Mouse (Mus musculus) forebrain, embryonic 14.5 days (tissue): ENCODE measurements around the gene Yars. TPM values are rescaled to one million over a fixed set of nuclear protein-coding genes. Genes with fewer than 3 reads are reported as not detected.

Experiments
- ATAC-seq: fragments of 200-750 bp; cut with Nextera tagmentation; 2 replicates; pipeline ENCODE4 v1.8.0; 2017; ENCODE audit warnings: mild to moderate bottlenecking, moderate library complexity
- DNase-seq: peaks from one replicate; pipeline ENCODE4 v3.0.0-alpha.2; 2015; ENCODE audit warnings: low spot score
- H3K27ac ChIP-seq: fragments of 300-500 bp; sonication (generic); 2 replicates; pipeline ENCODE4 v1.5.1; 2014; ENCODE audit warnings: low read depth, mild to moderate bottlenecking, control low read depth, low read length, moderate library complexity
- H3K27me3 ChIP-seq: fragments of 300-500 bp; sonication (generic); replicated peaks from 2 replicates; pipeline ENCODE4 v1.6.1; 2014; ENCODE audit warnings: low read length, control low read depth, mixed read lengths; ENCODE audit not compliant: control insufficient read depth, insufficient read depth
- H3K36me3 ChIP-seq: fragments of 300-500 bp; sonication (generic); 2 replicates; pipeline ENCODE4 v1.6.1; 2014; ENCODE audit warnings: low read length, control low read depth; ENCODE audit not compliant: control insufficient read depth, insufficient read depth
- H3K4me1 ChIP-seq: fragments of 300-500 bp; sonication (generic); 2 replicates; pipeline ENCODE4 v1.6.1; 2014; ENCODE audit warnings: antibody characterized with exemption, low read length, control low read depth; ENCODE audit not compliant: control insufficient read depth, insufficient read depth
- H3K4me2 ChIP-seq: fragments of 300-500 bp; sonication (generic); 2 replicates; pipeline ENCODE4 v1.6.1; 2014; ENCODE audit warnings: mild to moderate bottlenecking, control low read depth, low read length
- H3K4me3 ChIP-seq: fragments of 300-500 bp; sonication (generic); 2 replicates; pipeline ENCODE4 v1.5.1; 2014; ENCODE audit warnings: low read depth, low read length, control low read depth
- H3K9ac ChIP-seq: fragments of 300-500 bp; sonication (generic); 2 replicates; pipeline ENCODE4 v1.6.1; 2014; ENCODE audit warnings: mild to moderate bottlenecking, low read length, control low read depth, moderate library complexity
- H3K9me3 ChIP-seq: fragments of 300-500 bp; sonication (generic); replicated peaks from 2 replicates; pipeline ENCODE4 v1.6.1; 2016; ENCODE audit warnings: low read length, control low read depth, mixed read lengths; ENCODE audit not compliant: control insufficient read depth
- WGBS: fragments of 180-500 bp; shearing (Covaris S2); extraction: QIAGEN DNeasy Blood & Tissue Kit; methylation state at CpG from one replicate; pipeline ENCODE4 v1.1.7; 2014; 5-methylcytosine and 5-hydroxymethylcytosine counted together
- polyA plus RNA-seq: library from polyadenylated mRNA; unstranded; fragments of >200 nt; fragmentation: Nextera tagmentation; extraction: Ambion mirVana; gene quantifications from 2 replicates; pipeline ENCODE4 v1.2.1, GENCODE M21; 2014

Yars gene
- polyA plus RNA-seq, result 110 and 126 TPM in 2 replicates

- no peaks in the 10 kb centered on the region for H3K27me3 ChIP-seq
- peaks cover 12% of the 10 kb centered on the region for H3K4me1 ChIP-seq
- H3K9me3 ChIP-seq, result no peaks in the 10 kb centered on the region
- H3K4me2 ChIP-seq, result peak within 1 kb of the TSS; percentile 82
- peak; percentile 88 for ATAC-seq
- H3K36me3 ChIP-seq, result peaks cover 15% of the 10 kb centered on the region
- DNase-seq, result peak; percentile 99
- peak within 1 kb of the TSS; percentile 77 for H3K4me3 ChIP-seq
- under 1% methylated on average over 56 of the region's 58 CpGs for WGBS
- H3K27ac ChIP-seq, result peak within 1 kb of the TSS; percentile 89
- peak within 1 kb of the TSS; percentile 88 for H3K9ac ChIP-seq
Measured at GRCm38 (mm10) chr4:129189542-129190519, at the start of gene Yars, which contains the start of gene S100pbp. Gene Yars, plus strand, starts transcription at chr4:129189760. Gene S100pbp, minus strand, starts transcription at chr4:129189727.

DNA sequence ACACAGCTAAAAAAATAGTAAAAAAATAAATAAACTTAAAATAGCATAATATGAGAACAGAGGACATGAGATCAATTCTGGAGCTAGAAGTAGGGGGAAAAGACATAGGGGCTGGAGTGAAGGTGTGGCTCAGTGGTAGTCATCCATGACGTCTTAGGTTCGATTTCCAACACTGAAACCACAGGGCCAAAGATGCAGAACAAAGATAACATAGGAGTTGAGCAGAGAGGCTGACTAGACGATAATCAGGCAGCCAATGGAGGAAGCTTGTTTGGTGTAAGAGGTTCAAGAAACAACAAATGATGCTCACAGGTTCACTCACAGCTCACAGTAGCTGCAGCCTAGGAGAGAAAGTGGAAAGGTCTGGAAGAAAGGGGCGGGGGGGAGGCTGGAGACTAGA lies 48.8 kb upstream of the Yars start:
- no peak overlapping the region for H3K4me2 ChIP-seq
- WGBS, result 86% methylated on average over 4 of the region's 4 CpGs
- H3K9ac ChIP-seq, result no peak overlapping the region
- no peaks in the 10 kb centered on the region for H3K9me3 ChIP-seq
- no peaks in the 10 kb centered on the region for H3K36me3 ChIP-seq
- H3K27me3 ChIP-seq, result peaks cover 22% of the 10 kb centered on the region
- ATAC-seq (no peak), DNase-seq (no peak)
- no peak overlapping the region for H3K27ac ChIP-seq
- H3K4me3 ChIP-seq, result no peak overlapping the region
- H3K4me1 ChIP-seq, result peaks cover 16% of the 10 kb centered on the region

GRCm38 (mm10) chr4:129141560-129142438 lies 47.8 kb upstream of the Yars start:
- no peak overlapping the region for H3K27ac ChIP-seq
- no peak overlapping the region for H3K4me2 ChIP-seq
- H3K4me1 ChIP-seq, result peaks cover 16% of the 10 kb centered on the region
- DNase-seq (no peak), ATAC-seq (no peak)
- H3K4me3 ChIP-seq, result no peak overlapping the region
- H3K27me3 ChIP-seq, result peaks cover 17% of the 10 kb centered on the region; the same call in 1 of the 2 replicates
- 74% methylated on average over 17 of the region's 17 CpGs for WGBS
- no peak overlapping the region for H3K9ac ChIP-seq
- H3K9me3 ChIP-seq, result no peaks in the 10 kb centered on the region
- no peaks in the 10 kb centered on the region for H3K36me3 ChIP-seq

- Histone ChIP-seq H3K27ac (no peak overlapping the region), H3K9me3 (no peaks in the 10 kb centered on the region), H3K9ac (no peak overlapping the region), H3K36me3 (no peaks in the 10 kb centered on the region), H3K27me3 (peaks cover 11% of the 10 kb centered on the region; the same call in 1 of the 2 replicates), H3K4me2 (no peak overlapping the region), H3K4me3 (no peak overlapping the region), H3K4me1 (peaks cover 16% of the 10 kb centered on the region)
- ATAC-seq (no peak), DNase-seq (no peak)
- WGBS, result 88% methylated on average over 11 of the region's 11 CpGs
Measured at GRCm38 (mm10) chr4:129142439-129143045, 47.0 kb upstream of the Yars start.

- no peak overlapping the region for H3K4me3 ChIP-seq
- peaks cover 3% of the 10 kb centered on the region for H3K36me3 ChIP-seq
- WGBS, result 89% methylated on average over 5 of the region's 5 CpGs
- H3K27me3 ChIP-seq, result peaks cover 4% of the 10 kb centered on the region; the same call in 1 of the 2 replicates
- H3K9ac ChIP-seq, result no peak overlapping the region
- H3K9me3 ChIP-seq, result no peaks in the 10 kb centered on the region
- no peak overlapping the region for H3K27ac ChIP-seq
- H3K4me1 ChIP-seq, result peaks cover 19% of the 10 kb centered on the region
- H3K4me2 ChIP-seq, result no peak overlapping the region
- DNase-seq (no peak), ATAC-seq (no peak)
Measured at GRCm38 (mm10) chr4:129143509-129143908, 46.1 kb upstream of the Yars start.

DNA sequence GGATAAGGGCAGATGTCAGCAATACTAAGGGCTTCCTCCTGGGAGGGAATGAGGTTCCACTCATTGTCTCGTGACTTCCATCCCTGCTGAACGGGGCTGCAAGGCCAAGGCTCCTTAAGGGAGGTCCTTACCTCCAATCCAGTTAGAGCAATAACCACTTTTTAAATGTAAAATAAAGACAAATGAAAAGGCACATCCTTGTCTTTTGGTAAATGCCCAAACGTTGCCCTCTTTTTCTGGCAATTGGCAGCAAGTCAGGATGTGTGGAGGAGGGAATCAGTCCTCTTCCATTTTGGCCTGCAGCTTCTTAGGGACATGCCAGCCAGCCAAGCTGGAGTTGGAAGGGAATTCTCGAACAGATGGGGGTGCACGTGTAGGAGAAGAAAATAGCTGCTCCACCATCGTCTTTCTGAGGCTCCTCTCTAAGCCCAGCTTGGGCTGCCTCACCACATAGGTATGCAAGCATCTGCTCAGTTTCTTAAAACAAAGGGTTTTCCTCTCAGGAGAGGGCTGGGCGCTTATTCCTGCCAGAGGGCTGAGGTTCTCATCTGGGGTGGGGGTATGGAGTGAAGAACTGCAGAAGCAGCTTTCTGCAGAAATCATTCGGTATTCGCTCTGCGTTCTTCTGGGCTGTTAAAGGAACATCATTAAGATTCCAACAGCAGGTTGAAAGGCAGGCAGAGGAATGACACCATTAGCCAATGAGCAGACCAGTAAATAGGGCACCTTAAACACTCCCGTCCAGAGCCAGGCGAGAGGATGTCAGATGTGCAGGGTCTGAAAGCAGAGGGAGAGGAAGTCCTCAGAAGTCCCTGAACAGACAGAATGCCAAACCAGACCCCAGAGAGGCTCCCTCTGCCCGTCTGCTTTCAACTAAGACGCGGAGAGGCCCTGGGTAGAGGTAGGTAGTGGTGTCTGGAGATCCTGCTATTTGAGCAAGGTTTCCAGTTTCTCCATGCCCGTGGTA lies 44.9 kb upstream of the Yars start:
- DNase-seq (peak; percentile 81), ATAC-seq (peak; percentile 88)
- Histone ChIP-seq H3K27ac (peak overlapping the region; percentile 79), H3K4me1 (peaks cover 20% of the 10 kb centered on the region), H3K27me3 (no peaks in the 10 kb centered on the region), H3K4me3 (no peak overlapping the region), H3K36me3 (peaks cover 9% of the 10 kb centered on the region), H3K4me2 (no peak overlapping the region), H3K9me3 (no peaks in the 10 kb centered on the region), H3K9ac (no peak overlapping the region; the same call in 1 of the 2 replicates)
- 36% methylated on average over 16 of the region's 16 CpGs for WGBS

GRCm38 (mm10) chr4:129145411-129145810 lies 44.1 kb upstream of the Yars start:
- DNase-seq (no peak), ATAC-seq (no peak)
- Histone ChIP-seq H3K36me3 (peaks cover 14% of the 10 kb centered on the region), H3K27me3 (no peaks in the 10 kb centered on the region), H3K4me3 (no peak overlapping the region), H3K4me1 (peaks cover 20% of the 10 kb centered on the region), H3K9ac (no peak overlapping the region), H3K4me2 (no peak overlapping the region), H3K27ac (peak overlapping the region; percentile 79), H3K9me3 (no peaks in the 10 kb centered on the region)
- 69% methylated on average over 4 of the region's 4 CpGs for WGBS
